Mouse (Mus musculus) neural tube, embryonic 13.5 days (tissue): ENCODE measurements around the gene Olfr1390. TPM values are rescaled to one million over a fixed set of nuclear protein-coding genes. Genes with fewer than 3 reads are reported as not detected.
"Not testable (repeated sequence)": the region's sequence is repeated elsewhere in the genome, so short reads cannot be mapped to it uniquely, and the experiment has no call there.

Experiments
- ATAC-seq: fragments of 200-750 bp; cut with Nextera tagmentation; 2 replicates; pipeline ENCODE4 v1.8.0; 2017; ENCODE audit warnings: low read depth, mild to moderate bottlenecking, moderate TSS enrichment, moderate library complexity
- H3K27ac ChIP-seq: fragments of 300-500 bp; sonication (generic); replicated peaks from 2 replicates; pipeline ENCODE4 v1.5.1; 2015; ENCODE audit warnings: moderate library complexity, mild to moderate bottlenecking, inconsistent platforms
- H3K27me3 ChIP-seq: fragments of 300-500 bp; sonication (generic); 2 replicates; pipeline ENCODE4 v1.6.1; 2015; ENCODE audit warnings: mild to moderate bottlenecking, inconsistent platforms
- H3K36me3 ChIP-seq: fragments of 300-500 bp; sonication (generic); 2 replicates; pipeline ENCODE4 v1.6.1; 2015; ENCODE audit warnings: mild to moderate bottlenecking, inconsistent platforms
- H3K4me1 ChIP-seq: fragments of 300-500 bp; sonication (generic); replicated peaks from 2 replicates; pipeline ENCODE4 v1.6.1; 2015; ENCODE audit warnings: inconsistent platforms
- H3K4me2 ChIP-seq: fragments of 300-500 bp; sonication (generic); 2 replicates; pipeline ENCODE4 v1.6.1; 2015; ENCODE audit warnings: inconsistent platforms, mild to moderate bottlenecking, moderate library complexity
- H3K4me3 ChIP-seq: fragments of 300-500 bp; sonication (generic); 2 replicates; pipeline ENCODE4 v1.5.1; 2015; ENCODE audit warnings: mild to moderate bottlenecking, inconsistent platforms
- H3K9ac ChIP-seq: fragments of 300-500 bp; sonication (generic); 2 replicates; pipeline ENCODE4 v1.6.1; 2015; ENCODE audit warnings: moderate library complexity, mild to moderate bottlenecking, inconsistent platforms
- H3K9me3 ChIP-seq: fragments of 300-500 bp; sonication (generic); 2 replicates; pipeline ENCODE4 v1.6.1; 2016; ENCODE audit warnings: inconsistent platforms
- WGBS: fragments of 180-500 bp; shearing (Covaris S2); methylation state at CpG from one replicate; pipeline ENCODE4 v1.1.7; 2015; 5-methylcytosine and 5-hydroxymethylcytosine counted together
- polyA plus RNA-seq: library from polyadenylated mRNA; unstranded; fragments of >200 nt; fragmentation: Nextera tagmentation; extraction: Ambion mirVana; gene quantifications from 2 replicates; pipeline ENCODE4 v1.2.1, GENCODE M21; 2015

The Olfr1390 gene
- not detected in 2 replicates for polyA plus RNA-seq

DNA sequence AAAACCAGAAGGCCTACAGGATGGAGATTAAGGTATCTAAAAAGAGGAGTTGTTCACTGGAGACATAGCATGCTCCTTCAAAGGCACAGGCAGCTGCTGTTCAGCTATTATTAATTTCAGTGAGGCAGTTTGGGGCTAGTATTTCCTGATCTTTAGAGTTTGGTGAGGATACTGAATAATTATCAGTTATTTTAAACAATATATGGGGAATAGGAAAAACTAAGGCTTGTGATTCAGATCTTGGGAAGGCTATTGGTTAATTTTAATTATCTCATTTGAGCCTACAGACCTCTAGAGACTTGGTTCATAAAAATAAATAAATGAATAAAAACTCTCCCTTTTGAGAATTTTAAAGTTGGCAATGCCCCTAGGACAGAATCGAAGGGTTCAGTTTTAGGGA, at the start of gene Olfr1390:
TSS of gene Olfr1390 (plus strand) at position 301 of the 400 bp plus-strand sequence.
- H3K9me3 ChIP-seq, result no peaks in the 10 kb centered on the region
- 85% methylated on average over 1 of the region's 1 CpGs for WGBS
- H3K9ac ChIP-seq, result no peak within 1 kb of the TSS
- H3K36me3 ChIP-seq, result no peaks in the 10 kb centered on the region
- H3K4me3 ChIP-seq, result no peak within 1 kb of the TSS
- H3K4me2 ChIP-seq, result no peak within 1 kb of the TSS
- H3K27me3 ChIP-seq, result no peaks in the 10 kb centered on the region
- ATAC-seq, result no peak
- H3K4me1 ChIP-seq, result no peaks in the 10 kb centered on the region
- no peak within 1 kb of the TSS for H3K27ac ChIP-seq

DNA sequence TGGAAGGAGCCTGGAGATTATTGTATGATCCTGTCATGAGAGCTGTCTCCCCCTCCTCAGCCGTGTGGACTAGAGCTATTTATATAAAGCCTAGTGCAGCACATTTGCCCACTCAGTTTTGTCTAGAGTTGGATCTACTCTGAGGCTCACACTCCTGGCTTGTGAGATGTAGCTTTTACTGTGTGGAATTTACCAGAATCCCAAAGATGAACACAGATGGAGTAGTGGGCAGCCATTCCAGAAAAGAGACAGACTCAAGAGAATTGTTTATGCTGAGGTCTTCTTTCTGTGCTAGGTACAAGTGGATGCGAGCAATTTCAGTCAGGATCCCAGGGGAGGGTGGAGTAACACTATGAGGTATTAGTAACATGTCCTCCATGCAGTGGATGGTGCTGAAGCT, 47.7 kb upstream of the Olfr1390 start:
- Histone ChIP-seq H3K9ac (no peak overlapping the region), H3K27ac (no peak overlapping the region), H3K36me3 (no peaks in the 10 kb centered on the region), H3K27me3 (no peaks in the 10 kb centered on the region), H3K4me2 (no peak overlapping the region), H3K4me3 (no peak overlapping the region), H3K9me3 (no peaks in the 10 kb centered on the region), H3K4me1 (no peaks in the 10 kb centered on the region)
- 89% methylated on average over 2 of the region's 2 CpGs for WGBS
- ATAC-seq, result no peak

DNA sequence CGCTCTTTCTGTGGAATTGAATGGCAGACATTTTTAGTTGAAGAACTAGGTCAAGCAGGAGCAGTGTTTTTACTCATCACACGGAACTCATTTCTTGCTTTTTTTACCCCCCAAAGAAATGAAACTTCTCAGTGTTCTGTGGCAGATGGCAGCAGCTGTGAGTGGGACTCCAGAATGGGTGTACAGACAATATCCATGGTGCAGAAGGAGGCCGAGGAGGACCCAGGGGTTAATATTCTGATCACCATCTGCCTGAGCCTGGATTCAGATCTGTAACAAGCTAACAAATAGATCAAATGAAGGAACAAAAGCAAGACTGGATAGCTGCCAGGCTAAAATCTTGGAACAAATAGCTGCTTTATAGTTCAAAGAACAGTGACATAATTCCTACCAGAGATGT, 42.2 kb upstream of the Olfr1390 start:
- Histone ChIP-seq H3K4me1 (no peaks in the 10 kb centered on the region), H3K27ac (no peak overlapping the region), H3K4me3 (no peak overlapping the region), H3K4me2 (no peak overlapping the region), H3K36me3 (no peaks in the 10 kb centered on the region), H3K27me3 (no peaks in the 10 kb centered on the region), H3K9ac (no peak overlapping the region), H3K9me3 (no peaks in the 10 kb centered on the region)
- no peak for ATAC-seq
- WGBS, result 77% methylated on average over 3 of the region's 3 CpGs

DNA sequence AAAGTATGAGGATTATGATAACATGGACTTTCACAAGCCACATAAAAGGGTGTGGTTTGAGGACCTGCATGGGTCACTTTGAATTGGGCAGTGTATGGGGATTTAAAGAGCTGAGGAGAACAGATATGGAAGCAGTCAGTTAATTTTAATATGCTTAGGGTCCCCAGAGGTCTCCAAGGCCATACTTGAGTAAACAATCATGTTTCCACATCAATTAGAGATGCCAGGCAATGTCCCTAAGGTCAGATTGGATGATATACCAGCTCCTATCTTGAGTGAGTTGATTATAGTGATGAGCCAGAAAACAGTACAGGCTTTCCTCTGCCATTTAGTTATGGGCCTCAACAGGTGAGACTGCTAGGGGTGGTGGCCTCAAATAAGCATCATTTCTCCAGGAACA, 30.5 kb upstream of the Olfr1390 start, which contains the start of gene Olfr10:
TSS of gene Olfr10 (plus strand) at position 301 of the 400 bp plus-strand sequence.
- ATAC-seq, result no peak
- H3K36me3 ChIP-seq, result no peaks in the 10 kb centered on the region
- H3K4me1 ChIP-seq, result no peaks in the 10 kb centered on the region
- H3K4me2 ChIP-seq, result no peak within 1 kb of the TSS
- no peaks in the 10 kb centered on the region for H3K9me3 ChIP-seq
- no peaks in the 10 kb centered on the region for H3K27me3 ChIP-seq
- no peak within 1 kb of the TSS for H3K9ac ChIP-seq
- H3K27ac ChIP-seq, result no peak within 1 kb of the TSS
- no peak within 1 kb of the TSS for H3K4me3 ChIP-seq

DNA sequence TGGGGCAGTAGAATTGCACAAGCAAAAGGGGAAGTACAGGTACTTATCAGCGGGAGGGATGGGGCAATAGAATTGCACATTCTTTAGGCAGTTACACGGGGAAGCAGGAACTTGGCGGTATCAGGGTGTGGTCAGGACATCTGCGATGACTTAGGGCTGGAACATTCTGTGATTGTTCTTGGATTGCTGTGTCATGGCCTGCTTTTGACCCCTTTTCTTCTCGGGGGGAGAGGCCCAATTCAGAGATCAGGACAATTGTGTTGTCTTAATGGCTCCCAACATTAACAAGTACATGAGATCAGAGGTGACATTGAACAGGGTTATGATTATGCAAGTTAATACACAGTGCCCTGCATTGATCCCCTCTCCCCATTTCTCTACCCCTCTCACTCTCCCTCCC, 26.4 kb upstream of the Olfr1390 start:
- not testable (repeated sequence) for H3K4me2 ChIP-seq, ATAC-seq, H3K4me3 ChIP-seq, H3K27ac ChIP-seq, H3K4me1 ChIP-seq, H3K27me3 ChIP-seq, H3K9ac ChIP-seq, H3K36me3 ChIP-seq, H3K9me3 ChIP-seq
- 86% methylated on average over 5 of the region's 5 CpGs for WGBS

DNA sequence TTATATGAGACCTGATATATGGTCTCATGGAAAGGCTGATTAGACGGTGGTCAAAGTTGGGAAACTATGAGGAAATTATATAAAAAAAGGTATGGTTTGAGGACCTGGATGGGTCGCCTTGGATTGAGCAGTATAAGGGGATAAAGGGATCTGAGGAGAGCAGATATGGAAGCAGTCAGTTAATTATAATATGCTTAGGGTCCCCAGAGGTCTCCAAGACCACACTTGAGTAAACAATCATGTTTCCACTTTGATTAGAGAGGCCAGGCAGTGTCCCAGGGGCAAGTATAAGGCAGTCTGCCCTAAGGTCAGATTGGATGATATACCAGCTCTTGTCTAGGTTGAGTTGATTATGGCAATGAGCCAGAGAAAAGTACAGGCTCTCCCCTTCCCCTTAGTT, 12.5 kb upstream of the Olfr1390 start, which contains the start of gene Olfr1391:
TSS of gene Olfr1391 (plus strand) at position 301 of the 400 bp plus-strand sequence.
- H3K27ac ChIP-seq, result no peak within 1 kb of the TSS
- H3K4me2 ChIP-seq, result no peak within 1 kb of the TSS
- 82% methylated on average over 2 of the region's 2 CpGs for WGBS
- no peak within 1 kb of the TSS for H3K4me3 ChIP-seq
- no peak within 1 kb of the TSS for H3K9ac ChIP-seq
- no peak for ATAC-seq
- no peaks in the 10 kb centered on the region for H3K27me3 ChIP-seq
- H3K36me3 ChIP-seq, result no peaks in the 10 kb centered on the region
- no peaks in the 10 kb centered on the region for H3K4me1 ChIP-seq
- no peaks in the 10 kb centered on the region for H3K9me3 ChIP-seq

DNA sequence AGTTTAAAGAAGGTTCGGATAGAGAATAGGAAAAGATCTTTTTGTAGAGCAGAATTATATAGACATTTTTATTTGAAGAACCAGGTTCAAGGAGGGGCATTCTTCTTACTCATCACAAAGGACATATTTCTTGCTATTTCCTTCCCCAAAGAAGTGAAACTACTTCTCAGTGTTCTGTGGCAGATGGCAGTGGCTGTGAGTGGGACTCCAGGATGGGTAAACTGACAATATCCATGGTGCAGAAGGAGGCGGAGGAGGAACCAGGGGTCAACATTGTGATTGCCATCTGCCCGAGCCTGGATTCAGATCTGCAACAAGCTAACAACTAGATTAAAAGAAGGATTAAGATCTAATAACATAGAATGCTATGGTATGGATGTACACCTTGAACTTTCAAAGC, 8.3 kb upstream of the Olfr1390 start:
- no peaks in the 10 kb centered on the region for H3K9me3 ChIP-seq
- H3K4me2 ChIP-seq, result no peak overlapping the region
- no peaks in the 10 kb centered on the region for H3K36me3 ChIP-seq
- no peak overlapping the region for H3K4me3 ChIP-seq
- no peak for ATAC-seq
- no peaks in the 10 kb centered on the region for H3K4me1 ChIP-seq
- 87% methylated on average over 3 of the region's 3 CpGs for WGBS
- H3K27me3 ChIP-seq, result no peaks in the 10 kb centered on the region
- no peak overlapping the region for H3K9ac ChIP-seq
- H3K27ac ChIP-seq, result no peak overlapping the region

DNA sequence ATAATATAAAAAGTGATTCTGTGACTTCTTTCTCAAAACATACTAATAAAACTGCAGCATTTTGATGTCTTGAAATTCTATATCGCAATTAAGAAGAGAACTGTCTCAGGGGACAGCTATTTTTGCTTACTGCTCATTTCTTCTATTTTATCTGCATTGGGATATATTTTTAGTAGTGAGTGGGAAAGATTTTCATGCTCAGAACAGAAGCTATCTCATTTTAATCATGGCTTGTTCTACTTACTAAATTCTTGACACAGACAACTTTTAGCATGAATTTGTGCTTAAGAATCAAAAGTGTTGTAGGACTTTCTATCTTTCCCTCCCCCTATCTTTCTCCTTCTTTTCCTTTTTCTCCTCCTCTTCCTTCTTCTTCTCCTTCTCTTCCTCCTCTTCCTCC, 5.3 kb upstream of the Olfr1390 start:
- Histone ChIP-seq H3K4me2 (no peak overlapping the region), H3K36me3 (no peaks in the 10 kb centered on the region), H3K4me1 (no peaks in the 10 kb centered on the region), H3K4me3 (no peak overlapping the region), H3K27ac (no peak overlapping the region), H3K9me3 (no peaks in the 10 kb centered on the region), H3K9ac (no peak overlapping the region), H3K27me3 (no peaks in the 10 kb centered on the region)
- 80% methylated on average over 1 of the region's 1 CpGs for WGBS
- no peak for ATAC-seq

DNA sequence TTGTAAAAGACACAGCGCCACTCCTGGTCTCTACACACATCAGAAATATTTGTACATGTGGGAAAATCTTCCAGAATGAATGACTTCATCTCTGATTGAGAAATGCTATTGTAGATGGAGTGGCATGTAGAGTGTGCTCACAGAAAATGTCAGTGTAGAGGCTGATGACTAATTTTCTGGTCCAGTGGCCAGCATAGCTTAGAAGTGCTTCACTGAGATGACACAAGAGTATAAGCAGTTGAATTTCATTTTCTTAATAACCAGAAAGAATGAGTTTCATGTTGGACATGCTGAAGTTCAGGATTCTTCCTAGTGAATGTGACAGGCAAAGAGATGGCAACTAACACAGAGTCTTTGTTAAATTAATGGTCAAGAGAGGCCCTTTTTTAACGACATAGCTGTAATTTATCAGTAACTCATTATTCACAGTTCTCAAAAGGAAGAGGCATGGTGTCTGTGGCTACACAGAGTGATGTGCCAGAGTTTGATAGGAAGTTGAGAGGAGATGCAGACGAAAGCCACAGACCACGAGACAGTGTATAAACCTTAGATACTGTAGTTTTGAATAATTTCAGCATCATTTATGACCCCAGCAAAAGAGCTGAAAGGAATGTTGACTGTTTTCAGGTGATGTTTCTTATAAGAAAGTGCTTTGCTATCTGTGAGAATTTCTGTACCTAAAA, 2.3 kb downstream of the Olfr1390 start:
- ATAC-seq, result no peak
- H3K4me1 ChIP-seq, result no peaks in the 10 kb centered on the region
- H3K27me3 ChIP-seq, result no peaks in the 10 kb centered on the region
- no peaks in the 10 kb centered on the region for H3K36me3 ChIP-seq
- no peak overlapping the region for H3K4me3 ChIP-seq
- H3K4me2 ChIP-seq, result no peak overlapping the region
- no peak overlapping the region for H3K27ac ChIP-seq
- H3K9ac ChIP-seq, result no peak overlapping the region
- 74% methylated on average over 4 of the region's 4 CpGs for WGBS
- no peaks in the 10 kb centered on the region for H3K9me3 ChIP-seq

DNA sequence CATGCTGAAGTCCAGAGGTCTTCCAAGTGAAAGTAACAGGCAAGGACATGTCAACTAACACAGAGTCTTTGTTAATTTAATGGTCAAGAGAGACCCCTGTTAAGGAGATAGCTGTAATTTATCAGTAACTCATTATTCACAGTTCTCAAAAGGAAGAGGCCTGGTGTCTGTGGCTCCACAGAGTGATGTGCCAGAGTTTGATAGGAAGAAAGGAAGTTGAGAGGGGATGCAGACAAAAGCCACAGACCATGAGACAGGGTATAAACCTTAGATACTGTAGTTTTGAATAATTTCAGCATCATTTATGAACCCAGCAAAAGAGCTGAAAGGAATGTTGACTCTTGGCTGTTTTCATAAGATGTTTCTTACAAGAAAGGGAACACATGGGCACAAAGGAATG, 48.1 kb downstream of the Olfr1390 start:
- ATAC-seq, result no peak
- H3K36me3 ChIP-seq, result no peaks in the 10 kb centered on the region
- H3K4me1 ChIP-seq, result no peaks in the 10 kb centered on the region
- no peak overlapping the region for H3K4me3 ChIP-seq
- H3K9ac ChIP-seq, result no peak overlapping the region
- H3K27me3 ChIP-seq, result no peaks in the 10 kb centered on the region
- no peak overlapping the region for H3K27ac ChIP-seq
- no peak overlapping the region for H3K4me2 ChIP-seq
- no peaks in the 10 kb centered on the region for H3K9me3 ChIP-seq

DNA sequence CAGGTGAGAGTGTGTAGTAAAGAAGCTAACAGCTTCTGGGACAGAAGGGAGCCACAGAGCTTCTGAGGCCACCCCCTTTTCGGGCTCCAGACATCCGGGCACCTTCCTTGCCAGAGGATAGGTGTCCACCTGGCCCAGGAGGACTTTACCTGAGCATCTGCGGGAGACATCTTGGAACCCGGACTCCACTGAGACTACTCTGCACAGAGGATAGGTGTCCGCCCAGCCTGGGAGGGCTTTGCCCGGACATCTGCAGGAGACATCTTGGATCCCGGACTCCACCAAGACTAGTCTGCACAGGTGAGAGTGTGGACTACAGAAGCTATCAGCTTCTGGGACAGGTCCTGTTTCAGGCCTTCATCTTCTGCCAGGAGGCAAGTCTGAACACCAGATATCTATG, 51.1 kb downstream of the Olfr1390 start:
- not testable (repeated sequence) for H3K4me2 ChIP-seq, ATAC-seq, H3K4me3 ChIP-seq, H3K9ac ChIP-seq, H3K36me3 ChIP-seq, H3K4me1 ChIP-seq, H3K9me3 ChIP-seq, H3K27me3 ChIP-seq, H3K27ac ChIP-seq
- 90% methylated on average over 7 of the region's 7 CpGs for WGBS
